Mouse (Mus musculus) midbrain, embryonic 13.5 days (tissue): ENCODE measurements around the gene Ergic1. TPM values are rescaled to one million over a fixed set of nuclear protein-coding genes. Genes with fewer than 3 reads are reported as not detected.
A peak's percentile ranks its signal among the peaks of the same experiment; 100 is the strongest.

ENCODE experiments used
- ATAC-seq: fragments of 200-750 bp; cut with Nextera tagmentation; 2 replicates; pipeline ENCODE4 v1.8.0; 2017; ENCODE audit warnings: mild to moderate bottlenecking, moderate TSS enrichment, moderate library complexity
- H3K27ac ChIP-seq: fragments of 300-500 bp; sonication (generic); 2 replicates; pipeline ENCODE4 v1.5.1; 2015; ENCODE audit warnings: inconsistent platforms, mild to moderate bottlenecking, moderate library complexity
- H3K27me3 ChIP-seq: fragments of 300-500 bp; sonication (generic); 2 replicates; pipeline ENCODE4 v1.6.1; 2015; ENCODE audit warnings: mild to moderate bottlenecking, inconsistent platforms
- H3K36me3 ChIP-seq: fragments of 300-500 bp; sonication (generic); 2 replicates; pipeline ENCODE4 v1.6.1; 2015; ENCODE audit warnings: mild to moderate bottlenecking, inconsistent platforms
- H3K4me1 ChIP-seq: fragments of 300-500 bp; sonication (generic); replicated peaks from 2 replicates; pipeline ENCODE4 v1.6.1; 2015; ENCODE audit warnings: inconsistent platforms
- H3K4me2 ChIP-seq: fragments of 300-500 bp; sonication (generic); replicated peaks from 2 replicates; pipeline ENCODE4 v1.6.1; 2015; ENCODE audit warnings: moderate library complexity, mild to moderate bottlenecking, inconsistent platforms
- H3K4me3 ChIP-seq: fragments of 300-500 bp; sonication (generic); replicated peaks from 2 replicates; pipeline ENCODE4 v1.5.1; 2015; ENCODE audit warnings: mild to moderate bottlenecking, inconsistent platforms
- H3K9ac ChIP-seq: fragments of 300-500 bp; sonication (generic); replicated peaks from 2 replicates; pipeline ENCODE4 v1.6.1; 2015; ENCODE audit warnings: mild to moderate bottlenecking, inconsistent platforms
- H3K9me3 ChIP-seq: fragments of 300-500 bp; sonication (generic); 2 replicates; pipeline ENCODE4 v1.6.1; 2016; ENCODE audit warnings: mild to moderate bottlenecking, inconsistent platforms
- WGBS: fragments of 180-500 bp; shearing (Covaris S2); methylation state at CpG from one replicate; pipeline ENCODE4 v1.1.7; 2015; 5-methylcytosine and 5-hydroxymethylcytosine counted together
- polyA plus RNA-seq: library from polyadenylated mRNA; unstranded; fragments of >200 nt; fragmentation: Nextera tagmentation; extraction: Ambion mirVana; gene quantifications from 2 replicates; pipeline ENCODE4 v1.2.1, GENCODE M21; 2015

The Ergic1 gene
- polyA plus RNA-seq, 1 experiment from 2014 or later, result 102 TPM

- Histone ChIP-seq H3K4me3 (no peak overlapping the region), H3K9me3 (no peaks in the 10 kb centered on the region), H3K4me1 (peaks cover 11% of the 10 kb centered on the region; the same call in 1 of the 2 replicates), H3K27ac (no peak overlapping the region), H3K36me3 (peaks cover 34% of the 10 kb centered on the region; the same call in 1 of the 2 replicates), H3K27me3 (no peaks in the 10 kb centered on the region), H3K4me2 (no peak overlapping the region), H3K9ac (no peak overlapping the region)
- no peak for ATAC-seq
- WGBS, result 94% methylated on average over 11 of the region's 11 CpGs
These were observed 17.5 kb downstream of the Ergic1 start for GRCm38 (mm10) chr17:26578771-26579170.

- peaks cover 14% of the 10 kb centered on the region for H3K4me1 ChIP-seq
- H3K27ac ChIP-seq, result no peak overlapping the region
- ATAC-seq, result no peak
- no peak overlapping the region for H3K4me3 ChIP-seq
- H3K9me3 ChIP-seq, result no peaks in the 10 kb centered on the region
- H3K4me2 ChIP-seq, result no peak overlapping the region
- no peak overlapping the region for H3K9ac ChIP-seq
- no peaks in the 10 kb centered on the region for H3K27me3 ChIP-seq
- peaks cover 34% of the 10 kb centered on the region; the same call in 1 of the 2 replicates for H3K36me3 ChIP-seq
- 92% methylated on average over 6 of the region's 6 CpGs for WGBS
These were observed 18.1 kb downstream of the Ergic1 start for GRCm38 (mm10) chr17:26579396-26579795.

- no peak overlapping the region for H3K27ac ChIP-seq
- H3K4me3 ChIP-seq, result no peak overlapping the region
- 97% methylated on average over 3 of the region's 3 CpGs for WGBS
- peaks cover 20% of the 10 kb centered on the region for H3K4me1 ChIP-seq
- H3K9ac ChIP-seq, result no peak overlapping the region
- H3K27me3 ChIP-seq, result no peaks in the 10 kb centered on the region
- H3K9me3 ChIP-seq, result no peaks in the 10 kb centered on the region
- H3K36me3 ChIP-seq, result peaks cover 30% of the 10 kb centered on the region; the same call in 1 of the 2 replicates
- ATAC-seq, result no peak
- no peak overlapping the region for H3K4me2 ChIP-seq
These were observed 19.6 kb downstream of the Ergic1 start for GRCm38 (mm10) chr17:26580873-26581401.

- H3K27me3 ChIP-seq, result no peaks in the 10 kb centered on the region
- 86% methylated on average over 5 of the region's 5 CpGs for WGBS
These were observed 21.0 kb downstream of the Ergic1 start for GRCm38 (mm10) chr17:26582297-26582696.

GRCm38 (mm10) chr17:26583056-26583455 is 21.8 kb downstream of the Ergic1 start:
- no peak overlapping the region for H3K9ac ChIP-seq
- H3K9me3 ChIP-seq, result no peaks in the 10 kb centered on the region
- no peak overlapping the region for H3K4me2 ChIP-seq
- no peaks in the 10 kb centered on the region for H3K27me3 ChIP-seq
- peaks cover 16% of the 10 kb centered on the region for H3K4me1 ChIP-seq
- no peak overlapping the region for H3K4me3 ChIP-seq
- no peak overlapping the region for H3K27ac ChIP-seq
- WGBS, result 97% methylated on average over 9 of the region's 9 CpGs
- H3K36me3 ChIP-seq, result peaks cover 21% of the 10 kb centered on the region
- no peak for ATAC-seq

More at GRCm38 (mm10) chr17:26582297-26582696, 21.0 kb downstream of the Ergic1 start:
- peaks cover 22% of the 10 kb centered on the region; the same call in 1 of the 2 replicates for H3K36me3 ChIP-seq
- H3K27ac ChIP-seq, result no peak overlapping the region
- H3K4me1 ChIP-seq, result peaks cover 18% of the 10 kb centered on the region
- no peak overlapping the region for H3K4me3 ChIP-seq
- H3K9me3 ChIP-seq, result no peaks in the 10 kb centered on the region
- no peak overlapping the region for H3K4me2 ChIP-seq
- no peak overlapping the region for H3K9ac ChIP-seq
- no peak for ATAC-seq

GRCm38 (mm10) chr17:26583606-26584005 is 22.3 kb downstream of the Ergic1 start:
- Histone ChIP-seq H3K27ac (peak overlapping the region; percentile 68; the same call in 1 of the 2 replicates), H3K4me2 (no peak overlapping the region), H3K27me3 (no peaks in the 10 kb centered on the region), H3K9me3 (no peaks in the 10 kb centered on the region), H3K4me3 (no peak overlapping the region), H3K36me3 (peaks cover 16% of the 10 kb centered on the region), H3K4me1 (peaks cover 16% of the 10 kb centered on the region), H3K9ac (no peak overlapping the region)
- ATAC-seq, result no peak
- 93% methylated on average over 6 of the region's 6 CpGs for WGBS

- no peak for ATAC-seq
- Histone ChIP-seq H3K27me3 (no peaks in the 10 kb centered on the region), H3K4me3 (no peak overlapping the region), H3K4me1 (peaks cover 16% of the 10 kb centered on the region), H3K4me2 (no peak overlapping the region), H3K9ac (no peak overlapping the region), H3K36me3 (peaks cover 16% of the 10 kb centered on the region), H3K27ac (peak overlapping the region; percentile 68; the same call in 1 of the 2 replicates), H3K9me3 (no peaks in the 10 kb centered on the region)
- 89% methylated on average over 4 of the region's 4 CpGs for WGBS
These were observed 22.8 kb downstream of the Ergic1 start for GRCm38 (mm10) chr17:26584063-26584462.

GRCm38 (mm10) chr17:26584558-26585136 is 23.4 kb downstream of the Ergic1 start:
- Histone ChIP-seq H3K4me2 (no peak overlapping the region), H3K27me3 (no peaks in the 10 kb centered on the region), H3K36me3 (peaks cover 16% of the 10 kb centered on the region), H3K27ac (peak overlapping the region; percentile 68), H3K4me1 (peaks cover 16% of the 10 kb centered on the region), H3K9me3 (no peaks in the 10 kb centered on the region), H3K9ac (no peak overlapping the region), H3K4me3 (no peak overlapping the region)
- peak; percentile 60; the same call in 1 of the 2 replicates for ATAC-seq
- WGBS, result 64% methylated on average over 15 of the region's 15 CpGs

- ATAC-seq, result no peak
- Histone ChIP-seq H3K36me3 (peaks cover 16% of the 10 kb centered on the region), H3K9ac (no peak overlapping the region), H3K27ac (no peak overlapping the region), H3K4me1 (peaks cover 16% of the 10 kb centered on the region), H3K4me2 (no peak overlapping the region), H3K27me3 (no peaks in the 10 kb centered on the region), H3K4me3 (no peak overlapping the region), H3K9me3 (no peaks in the 10 kb centered on the region)
- 93% methylated on average over 12 of the region's 12 CpGs for WGBS
These were observed 26.7 kb downstream of the Ergic1 start for GRCm38 (mm10) chr17:26587961-26588487.

GRCm38 (mm10) chr17:26592510-26592909 is 31.2 kb downstream of the Ergic1 start:
- H3K9me3 ChIP-seq, result no peaks in the 10 kb centered on the region
- peaks cover 15% of the 10 kb centered on the region for H3K4me1 ChIP-seq
- no peak for ATAC-seq
- 95% methylated on average over 4 of the region's 4 CpGs for WGBS
- no peak overlapping the region for H3K27ac ChIP-seq
- H3K9ac ChIP-seq, result no peak overlapping the region
- no peak overlapping the region for H3K4me2 ChIP-seq
- H3K27me3 ChIP-seq, result no peaks in the 10 kb centered on the region
- no peak overlapping the region for H3K4me3 ChIP-seq
- H3K36me3 ChIP-seq, result peaks cover 21% of the 10 kb centered on the region

GRCm38 (mm10) chr17:26593199-26593598 is 31.9 kb downstream of the Ergic1 start:
- Histone ChIP-seq H3K4me3 (no peak overlapping the region), H3K27ac (no peak overlapping the region), H3K36me3 (peaks cover 15% of the 10 kb centered on the region), H3K4me1 (peaks cover 15% of the 10 kb centered on the region), H3K9ac (no peak overlapping the region), H3K27me3 (no peaks in the 10 kb centered on the region), H3K9me3 (no peaks in the 10 kb centered on the region), H3K4me2 (no peak overlapping the region)
- ATAC-seq, result no peak
- whole genome bisulfite sequencing, result 93% methylated on average over 5 of the region's 5 CpGs

- peaks cover 16% of the 10 kb centered on the region for H3K4me1 ChIP-seq
- H3K27me3 ChIP-seq, result no peaks in the 10 kb centered on the region
- H3K36me3 ChIP-seq, result peaks cover 15% of the 10 kb centered on the region
- ATAC-seq, result no peak
- 95% methylated on average over 7 of the region's 7 CpGs for WGBS
- no peak overlapping the region for H3K4me3 ChIP-seq
- H3K9ac ChIP-seq, result no peak overlapping the region
- no peak overlapping the region for H3K27ac ChIP-seq
- H3K9me3 ChIP-seq, result no peaks in the 10 kb centered on the region
- H3K4me2 ChIP-seq, result no peak overlapping the region
These were observed 32.9 kb downstream of the Ergic1 start for GRCm38 (mm10) chr17:26594171-26594570.
